Mouse (Mus musculus) ES-E14 (cell line): ENCODE data around the gene Sacs.

ENCODE experiments used
- CHD2 ChIP-seq: IDR thresholded peaks from 2 replicates; pipeline ENCODE4 v1.6.1; 2014; ENCODE audit warnings: mild to moderate bottlenecking, low read depth, low read length, inconsistent platforms
- HCFC1 ChIP-seq: IDR thresholded peaks from 2 replicates; pipeline ENCODE4 v1.6.1; 2012; ENCODE audit warnings: low read length, inconsistent platforms, borderline replicate concordance; ENCODE audit not compliant: insufficient read depth

DNA sequence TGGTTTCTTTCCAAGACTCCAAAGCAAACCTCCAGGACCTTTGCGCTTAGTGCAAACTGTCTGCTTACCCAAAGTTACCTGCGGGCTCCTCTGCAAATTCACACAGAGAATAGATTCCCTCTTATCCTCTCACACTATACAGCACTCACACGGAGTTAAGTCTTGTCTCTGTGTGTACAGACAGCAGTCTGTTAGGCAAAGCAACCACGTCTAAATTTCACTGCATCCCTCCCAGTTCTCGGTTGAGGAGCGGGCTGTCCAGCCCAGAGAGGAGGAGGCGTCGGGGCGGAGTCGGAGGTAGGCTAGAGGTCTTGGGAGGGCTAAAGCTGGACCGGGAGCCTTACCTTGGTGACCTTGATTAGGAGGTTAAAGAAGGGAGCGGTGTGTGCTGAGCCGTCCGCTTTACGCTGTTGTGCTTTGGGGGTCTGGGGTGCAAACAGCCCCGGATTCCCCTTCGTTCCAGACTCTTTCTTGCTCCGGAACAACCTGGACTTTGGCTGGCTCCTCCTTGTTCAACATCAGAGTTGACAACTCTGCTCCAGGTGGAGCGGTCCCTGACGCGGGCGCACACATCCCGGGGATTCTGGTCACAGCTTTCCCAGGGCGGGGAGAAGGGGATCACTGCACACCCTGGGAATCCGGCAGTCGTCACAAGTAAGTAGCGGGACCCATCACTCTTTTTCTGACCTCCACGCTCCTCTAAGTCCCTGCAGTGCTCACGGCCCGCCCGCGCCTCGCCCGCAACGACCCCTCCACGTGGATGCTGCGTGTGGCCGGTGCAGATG, 136.3 kb downstream of the Sacs start:
- no peak for TF ChIP-seq CHD2
- no peak for TF ChIP-seq HCFC1
